Mouse (Mus musculus) ES-E14 (cell line): Measurements from ENCODE around the gene Pld1.
"Not testable (repeated sequence)": the region's sequence is repeated elsewhere in the genome, so short reads cannot be mapped to it uniquely, and the experiment has no call there.

Experiments
- CHD2 ChIP-seq: IDR thresholded peaks from 2 replicates; pipeline ENCODE4 v1.6.1; 2014; ENCODE audit warnings: mild to moderate bottlenecking, low read depth, low read length, inconsistent platforms
- HCFC1 ChIP-seq: IDR thresholded peaks from 2 replicates; pipeline ENCODE4 v1.6.1; 2012; ENCODE audit warnings: low read length, inconsistent platforms, borderline replicate concordance; ENCODE audit not compliant: insufficient read depth
- MAFK ChIP-seq: IDR thresholded peaks from 2 replicates; pipeline ENCODE4 v1.6.1; 2014; ENCODE audit warnings: mild to moderate bottlenecking, low read depth, low read length, inconsistent platforms; ENCODE audit not compliant: insufficient read depth
- ZNF384 ChIP-seq: IDR thresholded peaks from 2 replicates; pipeline ENCODE4 v1.6.1; 2012; ENCODE audit warnings: low read depth, low read length, inconsistent platforms

DNA sequence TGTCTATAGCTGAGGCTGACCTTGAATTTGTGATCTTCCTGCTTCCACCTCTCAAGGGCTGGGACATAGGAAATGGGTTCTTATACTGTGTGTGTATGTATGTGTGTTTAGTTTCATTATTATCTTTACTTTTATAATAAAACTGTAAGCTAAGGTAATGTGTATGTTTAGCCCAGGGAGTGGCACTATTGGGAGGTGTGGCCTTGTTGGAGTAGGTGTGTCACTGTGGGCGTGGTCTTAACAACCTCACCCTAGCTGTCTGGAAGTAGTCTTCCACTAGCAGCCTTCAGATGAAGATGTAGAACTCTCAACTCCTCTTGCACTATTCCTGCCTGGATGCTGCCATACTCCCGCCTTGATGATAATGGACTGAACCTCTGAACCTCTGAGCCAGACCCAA lies 6.9 kb downstream of the Pld1 start:
- TF ChIP-seq ZNF384, HCFC1, CHD2, MAFK: not testable (repeated sequence)
